Mouse (Mus musculus) cortical plate, adult 2 months (tissue): ENCODE data around the gene Amdhd2.

Experiments
- CTCF ChIP-seq: fragments of 200-500 bp; IDR thresholded peaks from 2 replicates; pipeline ENCODE4 v1.5.1; 2011; ENCODE audit warnings: mild to moderate bottlenecking, control low read depth, low read length; ENCODE audit not compliant: insufficient read depth; ENCODE audit errors: extremely low read depth
- POLR2A ChIP-seq: fragments of 200-500 bp; IDR thresholded peaks from 2 replicates; pipeline ENCODE4 v1.6.1; 2011; ENCODE audit warnings: mild to moderate bottlenecking, low read length, control low read depth; ENCODE audit not compliant: insufficient read depth; ENCODE audit errors: extremely low read depth

- TF ChIP-seq CTCF, result no peak
- TF ChIP-seq POLR2A, result no peak
Observed at GRCm38 (mm10) chr17:24192848-24193247, 29.3 kb upstream of the Amdhd2 start.
